Mouse (Mus musculus) CH12.LX (cell line): ENCODE results near the gene Tmem198. TPM values are rescaled to one million over a fixed set of nuclear protein-coding genes. Genes with fewer than 3 reads are reported as not detected.
A peak's percentile ranks its signal among the peaks of the same experiment; 100 is the strongest.

ENCODE experiments used
- DNase-seq: peaks from one replicate; pipeline ENCODE4 v3.0.0-alpha.2; 2013; ENCODE audit errors: extremely low read depth
- H3K27ac ChIP-seq: 2 replicates; pipeline ENCODE4 v1.5.1; 2012; ENCODE audit warnings: low read depth, mild to moderate bottlenecking, control low read depth, moderate library complexity; ENCODE audit not compliant: insufficient read depth
- H3K27me3 ChIP-seq: replicated peaks from 2 replicates; pipeline ENCODE3; 2012; ENCODE audit warnings: inconsistent platforms
- H3K36me3 ChIP-seq, 2 experiments: replicated peaks in 1 of 2; 2 replicates each; pipeline versions ENCODE3 to v1.6.1; 2012; ENCODE audit warnings: inconsistent platforms in 1 of 2, low read length in 1 of 2, mild to moderate bottlenecking in 1 of 2, mixed read lengths in 1 of 2, moderate library complexity in 1 of 2; ENCODE audit not compliant: control insufficient read depth in 1 of 2, insufficient read depth in 1 of 2
- H3K4me1 ChIP-seq, 2 experiments: 2 replicates each; pipeline ENCODE4 v1.6.1; 2012; ENCODE audit warnings: inconsistent platforms in 1 of 2, moderate library complexity in 1 of 2; ENCODE audit not compliant: insufficient read depth in 2 of 2, control insufficient read depth in 1 of 2
- H3K4me2 ChIP-seq: 2 replicates; pipeline ENCODE4 v1.6.1; 2012; ENCODE audit warnings: low read depth, mild to moderate bottlenecking, control low read depth; ENCODE audit not compliant: poor library complexity, insufficient read depth, severe bottlenecking
- H3K4me3 ChIP-seq, 3 experiments: fragments of 150-350 bp in 1 of 3; sonication (generic) in 1 of 3; replicated peaks in 1 of 3; 2 replicates each; pipeline versions ENCODE3 to v1.5.1; 2011 to 2012; ENCODE audit warnings: low read depth in 2 of 3, low read length in 2 of 3, mild to moderate bottlenecking in 2 of 3, moderate library complexity in 2 of 3, control low read depth in 1 of 3, improper control_type of control experiment in 1 of 3, inconsistent platforms in 1 of 3, mixed read lengths in 1 of 3; ENCODE audit not compliant: poor library complexity in 1 of 3
- H3K79me2 ChIP-seq: replicated peaks from 2 replicates; pipeline ENCODE4 v1.6.1; 2012; ENCODE audit warnings: mild to moderate bottlenecking, moderate library complexity; ENCODE audit not compliant: control insufficient read depth, poor library complexity, insufficient read depth, severe bottlenecking; ENCODE audit errors: extremely low read depth
- H3K9ac ChIP-seq: 2 replicates; pipeline ENCODE4 v1.6.1; 2012; ENCODE audit warnings: low read depth, mild to moderate bottlenecking, control low read depth, moderate library complexity; ENCODE audit not compliant: insufficient read depth
- H3K9me3 ChIP-seq: replicated peaks from 2 replicates; pipeline ENCODE3; 2012; ENCODE audit warnings: low read length, inconsistent platforms, mixed read lengths
- BHLHE40 ChIP-seq: IDR thresholded peaks from 2 replicates; pipeline ENCODE4 v1.6.1; 2011; ENCODE audit warnings: mild to moderate bottlenecking, low read depth, low read length, improper control_type of control experiment
- CHD1 ChIP-seq: IDR thresholded peaks from 2 replicates; pipeline ENCODE4 v1.6.1; 2012; ENCODE audit warnings: low read depth, low read length, improper control_type of control experiment, inconsistent platforms
- CHD2 ChIP-seq: IDR thresholded peaks from 2 replicates; pipeline ENCODE4 v1.6.1; 2011; ENCODE audit warnings: low read length, improper control_type of control experiment
- CTCF ChIP-seq, 2 experiments: IDR thresholded peaks in 1 of 2; conservative IDR thresholded peaks in 1 of 2; 2 replicates each; pipeline ENCODE4 v1.5.1; 2011 to 2012; ENCODE audit warnings: low read depth in 2 of 2, low read length in 2 of 2, improper control_type of control experiment in 1 of 2, inconsistent platforms in 1 of 2, mild to moderate bottlenecking in 1 of 2, moderate library complexity in 1 of 2
- GABPA ChIP-seq: IDR thresholded peaks from 2 replicates; pipeline ENCODE4 v1.6.1; 2012; ENCODE audit warnings: low read depth, low read length, improper control_type of control experiment, inconsistent platforms; ENCODE audit not compliant: insufficient replicate concordance
- JUND ChIP-seq: conservative IDR thresholded peaks from 2 replicates; pipeline ENCODE4 v1.6.1; 2011; ENCODE audit warnings: low read depth, low read length, improper control_type of control experiment
- MAX ChIP-seq: IDR thresholded peaks from 2 replicates; pipeline ENCODE4 v1.6.1; 2011; ENCODE audit warnings: low read length, improper control_type of control experiment
- MAZ ChIP-seq: IDR thresholded peaks from 2 replicates; pipeline ENCODE4 v1.6.1; 2012; ENCODE audit warnings: low read depth, mild to moderate bottlenecking, inconsistent platforms, low read length, improper control_type of control experiment, moderate library complexity
- MEF2A ChIP-seq: IDR thresholded peaks from 2 replicates; pipeline ENCODE4 v1.6.1; 2014; ENCODE audit warnings: low read depth, mild to moderate bottlenecking, inconsistent platforms, low read length, improper control_type of control experiment, borderline replicate concordance
- MXI1 ChIP-seq: IDR thresholded peaks from 2 replicates; pipeline ENCODE4 v1.6.1; 2011; ENCODE audit warnings: mild to moderate bottlenecking, low read depth, low read length, improper control_type of control experiment
- POLR2AphosphoS2 ChIP-seq: IDR thresholded peaks from 2 replicates; pipeline ENCODE4 v1.6.1; 2011; ENCODE audit warnings: low read depth, low read length, improper control_type of control experiment
- RAD21 ChIP-seq: IDR thresholded peaks from 2 replicates; pipeline ENCODE4 v1.6.1; 2011; ENCODE audit warnings: low read depth, mild to moderate bottlenecking, low read length, improper control_type of control experiment, moderate library complexity
- RCOR1 ChIP-seq: conservative IDR thresholded peaks from 2 replicates; pipeline ENCODE4 v1.6.1; 2012; ENCODE audit warnings: low read depth, mild to moderate bottlenecking, inconsistent platforms, low read length, improper control_type of control experiment
- TBP ChIP-seq: conservative IDR thresholded peaks from 2 replicates; pipeline ENCODE4 v1.6.1; 2011; ENCODE audit warnings: low read depth, low read length, improper control_type of control experiment
- TCF12 ChIP-seq: IDR thresholded peaks from 2 replicates; pipeline ENCODE4 v1.6.1; 2014; ENCODE audit warnings: low read depth, mild to moderate bottlenecking, inconsistent platforms, low read length, improper control_type of control experiment
- ZC3H11A ChIP-seq: IDR thresholded peaks from 2 replicates; pipeline ENCODE4 v1.6.1; 2012; ENCODE audit warnings: low read depth, mild to moderate bottlenecking, inconsistent platforms, low read length, improper control_type of control experiment
- ZMIZ1 ChIP-seq: IDR thresholded peaks from 2 replicates; pipeline ENCODE4 v1.6.1; 2012; ENCODE audit warnings: low read depth, mild to moderate bottlenecking, inconsistent platforms, low read length, improper control_type of control experiment
- ZNF384 ChIP-seq: IDR thresholded peaks from 2 replicates; pipeline ENCODE4 v1.6.1; 2012; ENCODE audit warnings: low read depth, low read length, improper control_type of control experiment, inconsistent platforms
- dilution Hi-C: fragments of 300-500 bp; cut with MboI; formaldehyde crosslinking; loops from 2 replicates; pipeline ENCODE4 v1.14.3; 2020; ENCODE audit warnings: low sequenced_read_pairs; ENCODE audit not compliant: extremely low pct_unique_long_range_greater_than_20kb, extremely low pct_ligation_motif_present
- in situ Hi-C: fragments of 300-500 bp; cut with MboI; formaldehyde crosslinking; loops from 3 replicates; pipeline ENCODE4 v1.14.3; 2019; ENCODE audit warnings: low sequenced_read_pairs, low pct_ligation_motif_present, low pct_unique_long_range_greater_than_20kb, mixed read lengths
- polyA plus RNA-seq: library from polyadenylated mRNA; unstranded; fragments of >175 nt; gene quantifications from 2 replicates; pipeline ENCODE4 v1.2.1, GENCODE M21; 2012; ENCODE audit warnings: low read depth; ENCODE audit not compliant: insufficient read length
- total RNA-seq, 2 experiments: library from RNA; depleted of rRNA; stranded (reverse); fragments of 300-350 nt in 1 of 2; fragments of >200 nt in 1 of 2; gene quantifications; 2 replicates each; pipeline ENCODE4 v1.2.3; 2012 to 2014

Gene Tmem198
- total and polyA plus RNA-seq, 3 experiments: 0.51 to 1.1 (median 0.80) TPM

DNA sequence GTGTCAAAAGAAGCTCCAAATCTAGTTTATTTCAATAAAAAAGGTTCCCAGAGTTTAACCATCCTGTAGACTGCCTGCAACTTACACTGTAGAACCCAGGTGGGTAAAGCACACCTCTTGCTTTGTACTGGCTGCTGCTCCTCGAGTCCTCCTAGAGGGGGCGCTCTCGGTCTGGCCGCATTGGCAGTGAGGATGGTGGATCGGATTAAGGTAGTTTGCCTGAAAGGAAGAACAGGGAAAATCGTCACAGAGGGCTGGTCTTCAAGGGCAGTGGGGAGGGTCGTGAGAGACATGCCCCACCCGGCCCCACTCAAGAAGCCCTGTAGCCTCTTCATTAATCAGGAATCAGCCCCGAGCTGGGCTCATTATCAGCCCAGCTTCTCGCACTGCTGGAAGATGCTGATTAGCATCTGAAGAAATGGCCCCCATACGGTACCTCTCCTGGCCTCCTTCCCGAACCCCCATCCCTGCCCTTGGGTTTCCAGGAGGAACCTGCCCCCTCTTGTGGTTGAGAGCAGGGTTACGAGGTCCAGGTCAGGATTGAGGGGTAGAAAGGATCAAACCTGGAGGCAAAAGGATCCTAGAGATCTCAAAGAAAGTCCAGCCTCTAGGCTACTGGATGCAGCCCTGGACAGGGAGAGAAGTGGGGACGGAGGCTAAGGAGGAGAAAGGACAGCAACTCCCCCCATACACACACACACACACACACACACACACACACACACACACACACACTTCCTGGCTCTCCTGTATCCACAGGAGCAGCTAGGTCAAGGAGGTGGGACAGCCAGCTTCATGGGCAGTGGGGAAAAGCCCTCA lies 22.4 kb upstream of the Tmem198 start:
- no peak overlapping the region for H3K9ac ChIP-seq
- no peaks in the 10 kb centered on the region for H3K79me2 ChIP-seq
- in situ Hi-C loops (loop anchor here (25.0 kb wide), 1 partner anchor 520 kb away; the partner anchor contains the start of gene Cfap65), dilution Hi-C loops (no loop called here)
- no peak overlapping the region for H3K4me2 ChIP-seq
- no peak for TF ChIP-seq CHD2
- peak in 1 of 2 experiments; percentile 55; a peak in 3 of 4 replicates for TF ChIP-seq CTCF (conservative IDR thresholded peaks at IDR 0.05 in 1 of 2, IDR thresholded peaks at IDR 0.05 in 1 of 2; ENCODE audit: low read depth in 2 of 2, low read length in 2 of 2)
- no peak for DNase-seq
- no peak overlapping the region for H3K27ac ChIP-seq
- peaks cover 75% of the 10 kb centered on the region for H3K27me3 ChIP-seq
- no peaks in the 10 kb centered on the region for H3K9me3 ChIP-seq
- H3K4me1 ChIP-seq: peaks cover 0 to 5% of the 10 kb centered on the region in 2 experiments; a peak in 1 of 4 replicates
- no peaks in the 10 kb centered on the region for H3K36me3 ChIP-seq
- no peak overlapping the region for H3K4me3 ChIP-seq

GRCm38 (mm10) chr1:75457710-75458024 lies 21.7 kb upstream of the Tmem198 start:
- H3K4me2 ChIP-seq: no peak overlapping the region
- H3K9ac ChIP-seq: no peak overlapping the region
- in situ Hi-C loops: loop anchor here (25.0 kb wide), 1 partner anchor 520 kb away; the partner anchor contains the start of gene Cfap65
- no peaks in the 10 kb centered on the region for H3K79me2 ChIP-seq
- dilution Hi-C loops: no loop called here
- no peak for TF ChIP-seq MXI1
- TF ChIP-seq JUND: no peak
- TF ChIP-seq TCF12: no peak
- peaks cover 0 to 5% of the 10 kb centered on the region in 2 experiments; a peak in 1 of 4 replicates for H3K4me1 ChIP-seq
- no peaks in the 10 kb centered on the region for H3K36me3 ChIP-seq
- H3K4me3 ChIP-seq: no peak overlapping the region
- H3K9me3 ChIP-seq: no peaks in the 10 kb centered on the region
- DNase-seq: no peak
- peaks cover 68% of the 10 kb centered on the region for H3K27me3 ChIP-seq
- H3K27ac ChIP-seq: no peak overlapping the region

GRCm38 (mm10) chr1:75458025-75458788 lies 21.1 kb upstream of the Tmem198 start:
- H3K9me3 ChIP-seq: no peaks in the 10 kb centered on the region
- H3K27me3 ChIP-seq: peaks cover 62% of the 10 kb centered on the region
- no peak overlapping the region for H3K27ac ChIP-seq
- no peak overlapping the region for H3K9ac ChIP-seq
- peak overlapping the region; percentile 73; the same call in 1 of the 2 replicates for H3K4me2 ChIP-seq
- in situ Hi-C loops (loop anchor here (25.0 kb wide), 1 partner anchor 521 kb away; the partner anchor contains the start of gene Cfap65), dilution Hi-C loops (no loop called here)
- no peak for DNase-seq
- TF ChIP-seq RAD21: no peak
- no peak for TF ChIP-seq ZNF384
- TF ChIP-seq ZC3H11A: no peak
- no peak for TF ChIP-seq GABPA
- TF ChIP-seq POLR2AphosphoS2: no peak
- TF ChIP-seq ZMIZ1: no peak
- TF ChIP-seq RCOR1: no peak
- TF ChIP-seq CTCF (conservative IDR thresholded peaks at IDR 0.05 in 1 of 2, IDR thresholded peaks at IDR 0.05 in 1 of 2; ENCODE audit: low read depth in 2 of 2, low read length in 2 of 2): no peak
- TF ChIP-seq MAZ: no peak
- TF ChIP-seq MAX: no peak
- no peak for TF ChIP-seq CHD2
- TF ChIP-seq MEF2A: no peak
- TF ChIP-seq BHLHE40: no peak
- TF ChIP-seq CHD1: no peak
- no peak for TF ChIP-seq TBP
- H3K36me3 ChIP-seq: no peaks in the 10 kb centered on the region
- peak overlapping the region in 1 of 3 experiments; percentile 11 for H3K4me3 ChIP-seq
- H3K4me1 ChIP-seq: peaks cover 0 to 5% of the 10 kb centered on the region in 2 experiments; a peak in 1 of 4 replicates
- no peaks in the 10 kb centered on the region for H3K79me2 ChIP-seq
